Mouse (Mus musculus): ENCODE results near the gene Tnfsf10.

Gene Tnfsf10

GRCm38 (mm10) chr3:27371725-27372650 lies 55.2 kb downstream of the Tnfsf10 start:
- no peak for DNase-seq

DNA sequence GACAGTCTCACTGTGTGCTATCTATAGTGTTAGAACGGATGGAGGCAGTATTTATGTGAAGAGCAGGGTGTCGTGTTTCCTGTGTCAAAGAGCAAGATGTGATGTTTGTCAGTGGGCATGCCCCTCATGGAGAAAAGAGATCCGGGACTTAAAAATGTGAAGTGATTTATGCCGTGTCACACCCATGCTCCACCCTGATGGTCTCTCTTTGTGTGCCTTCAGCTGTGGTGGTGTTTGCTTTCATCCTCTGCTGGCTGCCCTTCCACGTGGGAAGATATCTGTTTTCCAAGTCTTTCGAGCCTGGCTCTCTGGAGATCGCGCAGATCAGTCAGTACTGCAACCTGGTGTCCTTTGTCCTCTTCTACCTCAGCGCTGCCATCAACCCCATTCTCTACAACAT lies 57.6 kb downstream of the Tnfsf10 start:
- DNase-seq: no peak

DNA sequence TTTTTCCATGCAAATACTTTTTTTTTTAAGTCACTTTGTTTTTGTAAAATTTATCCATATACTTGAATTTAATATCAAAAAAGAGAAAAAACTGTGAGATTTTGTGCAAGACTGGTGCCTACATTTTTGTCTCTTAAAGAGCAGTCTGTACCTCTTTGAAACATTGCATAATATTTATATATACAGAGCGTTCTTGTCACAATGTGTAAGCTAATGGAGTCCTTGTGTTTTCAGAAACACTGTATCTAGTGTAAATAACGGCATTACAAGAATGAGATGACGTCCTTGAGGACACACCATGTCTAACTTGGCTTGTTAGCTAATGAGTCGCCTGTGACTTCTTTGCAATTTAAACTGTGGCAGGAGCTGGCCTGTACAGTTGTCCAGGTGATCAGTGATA lies 61.1 kb downstream of the Tnfsf10 start:
- no peak for DNase-seq

DNA sequence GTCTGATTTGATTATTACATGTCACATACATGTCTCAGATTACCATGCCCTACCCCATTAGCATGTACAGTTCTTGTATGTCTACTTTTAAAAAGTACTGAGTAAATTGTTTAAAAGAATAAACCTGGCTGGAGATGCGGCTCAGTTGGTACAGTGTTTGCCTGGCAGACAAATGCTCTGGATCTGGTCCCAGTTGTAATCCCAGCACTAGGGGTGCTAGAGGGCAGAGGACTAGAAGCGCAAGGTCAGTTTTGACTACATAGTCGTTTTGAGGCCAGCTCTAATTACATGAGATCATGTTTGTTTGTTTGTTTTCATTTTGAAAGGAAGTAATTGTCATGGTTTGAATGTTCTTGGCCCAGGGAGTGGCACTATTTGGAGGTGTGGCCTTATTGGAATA lies 68.0 kb downstream of the Tnfsf10 start:
- DNase-seq: no peak

- no peak for DNase-seq
Measured at GRCm38 (mm10) chr3:27389923-27390322, 73.1 kb downstream of the Tnfsf10 start.

All from lung, adult 18-20 months (tissue).